Mouse (Mus musculus) hindbrain, embryonic 13.5 days (tissue): Measurements from ENCODE around the gene Amn. TPM values are rescaled to one million over a fixed set of nuclear protein-coding genes. Genes with fewer than 3 reads are reported as not detected.

ENCODE experiments used
- ATAC-seq: fragments of 200-750 bp; cut with Nextera tagmentation; 2 replicates; pipeline ENCODE4 v1.8.0; 2017; ENCODE audit warnings: moderate TSS enrichment; ENCODE audit not compliant: low FRiP score
- H3K27ac ChIP-seq: fragments of 300-500 bp; sonication (generic); 2 replicates; pipeline ENCODE4 v1.5.1; 2015; ENCODE audit warnings: inconsistent platforms, mild to moderate bottlenecking, moderate library complexity
- H3K27me3 ChIP-seq: fragments of 300-500 bp; sonication (generic); 2 replicates; pipeline ENCODE4 v1.6.1; 2015; ENCODE audit warnings: mild to moderate bottlenecking, inconsistent platforms
- H3K36me3 ChIP-seq: fragments of 300-500 bp; sonication (generic); 2 replicates; pipeline ENCODE4 v1.6.1; 2015; ENCODE audit warnings: mild to moderate bottlenecking, inconsistent platforms
- H3K4me1 ChIP-seq: fragments of 300-500 bp; sonication (generic); replicated peaks from 2 replicates; pipeline ENCODE4 v1.6.1; 2015; ENCODE audit warnings: inconsistent platforms
- H3K4me2 ChIP-seq: fragments of 300-500 bp; sonication (generic); 2 replicates; pipeline ENCODE4 v1.6.1; 2015; ENCODE audit warnings: inconsistent platforms, mild to moderate bottlenecking, moderate library complexity
- H3K4me3 ChIP-seq: fragments of 300-500 bp; sonication (generic); 2 replicates; pipeline ENCODE4 v1.5.1; 2015; ENCODE audit warnings: mild to moderate bottlenecking, inconsistent platforms
- H3K9ac ChIP-seq: fragments of 300-500 bp; sonication (generic); 2 replicates; pipeline ENCODE4 v1.6.1; 2015; ENCODE audit warnings: mild to moderate bottlenecking, inconsistent platforms
- H3K9me3 ChIP-seq: fragments of 300-500 bp; sonication (generic); 2 replicates; pipeline ENCODE4 v1.6.1; 2016; ENCODE audit warnings: inconsistent platforms
- WGBS: fragments of 180-500 bp; shearing (Covaris S2); methylation state at CpG from one replicate; pipeline ENCODE4 v1.1.7; 2015; 5-methylcytosine and 5-hydroxymethylcytosine counted together
- polyA plus RNA-seq: library from polyadenylated mRNA; unstranded; fragments of >200 nt; fragmentation: Nextera tagmentation; extraction: Ambion mirVana; gene quantifications from 2 replicates; pipeline ENCODE4 v1.2.1, GENCODE M21; 2015

The Amn gene
- 5.6 and 6.5 TPM in 2 replicates for polyA plus RNA-seq

DNA sequence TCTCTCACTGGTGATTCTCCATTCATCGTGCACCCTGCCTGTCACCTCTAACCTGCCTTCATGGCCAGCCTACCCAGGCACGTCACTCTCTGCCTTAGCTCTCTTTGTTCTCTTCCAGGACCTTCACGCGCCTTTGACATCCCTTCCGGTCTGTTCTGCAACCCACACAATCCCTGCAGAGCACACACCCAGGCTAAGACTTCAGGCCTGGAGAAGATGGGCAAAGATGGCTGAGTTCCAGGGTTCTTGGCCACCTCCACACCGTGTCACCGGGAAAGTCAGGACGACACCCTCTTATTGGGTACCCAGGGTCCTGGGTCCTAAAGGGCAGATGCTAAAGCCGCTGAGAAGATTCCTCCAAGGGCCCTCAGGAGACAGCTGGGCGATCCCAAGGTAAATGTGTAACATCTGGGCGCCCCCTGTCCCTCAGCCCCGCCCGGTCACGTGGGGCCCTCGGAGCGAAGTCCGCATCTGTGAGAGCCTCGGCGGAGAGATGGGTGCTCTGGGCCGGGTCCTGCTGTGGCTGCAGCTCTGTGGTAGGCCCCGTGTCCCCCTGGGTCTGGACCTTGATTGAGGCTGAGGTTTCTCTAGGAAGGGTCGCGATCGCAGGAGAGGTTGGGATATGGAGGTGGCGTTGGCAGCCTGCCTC lies at the start of gene Amn:
Gene Amn, plus strand, starts transcription at position 467 of the 649 bp plus-strand sequence.
- 37% methylated on average over 25 of the region's 25 CpGs for WGBS
- Histone ChIP-seq H3K36me3 (peaks cover 4% of the 10 kb centered on the region; the same call in 1 of the 2 replicates), H3K4me2 (no peak within 1 kb of the TSS), H3K9ac (no peak within 1 kb of the TSS), H3K27ac (no peak within 1 kb of the TSS), H3K4me1 (peaks cover 24% of the 10 kb centered on the region), H3K27me3 (peaks cover 76% of the 10 kb centered on the region), H3K9me3 (no peaks in the 10 kb centered on the region), H3K4me3 (no peak within 1 kb of the TSS)
- ATAC-seq = no peak

DNA sequence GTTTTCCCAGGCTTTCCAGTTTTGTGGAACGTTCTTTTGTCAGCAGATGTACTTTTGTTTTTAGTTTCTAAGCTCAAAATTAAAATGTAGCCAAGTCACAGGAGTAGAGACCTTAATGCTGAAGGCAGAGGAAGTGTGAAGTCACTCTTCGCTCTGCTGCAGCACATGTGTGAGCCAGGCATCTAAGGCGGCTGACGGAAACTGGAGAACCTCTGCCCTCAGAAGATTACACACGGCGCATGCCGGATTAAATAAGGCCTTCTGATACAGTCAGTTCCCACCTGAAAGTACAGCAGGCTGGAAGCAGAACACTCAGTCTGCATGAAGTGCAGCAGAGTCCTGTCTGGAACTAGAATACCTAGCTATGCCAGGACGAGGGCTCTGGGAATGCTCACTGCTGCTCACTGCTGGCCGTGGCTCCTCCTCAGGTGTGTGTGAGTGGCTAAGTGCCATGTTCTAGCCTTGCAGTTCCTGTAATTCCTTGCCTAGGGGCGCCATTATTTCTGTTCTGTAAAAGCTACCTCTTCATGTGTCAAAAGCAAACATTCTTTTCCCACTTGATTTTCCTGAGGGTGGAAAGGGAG lies 45.6 kb upstream of the Amn start:
- H3K27me3 ChIP-seq = no peaks in the 10 kb centered on the region
- H3K4me1 ChIP-seq = peaks cover 9% of the 10 kb centered on the region; the same call in 1 of the 2 replicates
- peak overlapping the region; percentile 24; the same call in 1 of the 2 replicates for H3K9ac ChIP-seq
- WGBS = 78% methylated on average over 10 of the region's 10 CpGs
- peaks cover 42% of the 10 kb centered on the region for H3K36me3 ChIP-seq
- no peak overlapping the region for H3K4me2 ChIP-seq
- peak overlapping the region; percentile 44; the same call in 1 of the 2 replicates for H3K27ac ChIP-seq
- ATAC-seq = no peak
- no peak overlapping the region for H3K4me3 ChIP-seq
- H3K9me3 ChIP-seq = peaks cover 7% of the 10 kb centered on the region; the same call in 1 of the 2 replicates

DNA sequence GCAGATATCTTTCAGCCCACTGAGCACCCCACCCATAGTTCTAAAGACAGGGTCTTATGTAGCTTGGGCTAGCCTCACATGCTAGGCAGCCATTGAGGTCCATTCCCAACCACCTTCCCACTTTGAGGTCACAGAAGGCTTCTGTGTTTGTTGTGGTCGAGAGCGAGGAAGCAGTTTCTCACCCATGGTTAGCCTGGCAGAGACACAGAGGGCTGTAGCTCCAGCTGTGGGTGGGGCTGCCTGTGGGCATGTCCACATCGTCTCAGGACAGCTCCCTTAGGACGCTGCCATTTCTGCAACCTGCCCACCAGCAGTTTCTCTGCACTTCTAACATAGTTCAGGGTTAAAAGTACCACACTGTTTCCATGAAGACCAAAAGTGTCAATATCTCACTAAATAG lies 43.5 kb upstream of the Amn start:
- H3K4me3 ChIP-seq = no peak overlapping the region
- no peaks in the 10 kb centered on the region for H3K27me3 ChIP-seq
- no peak overlapping the region for H3K27ac ChIP-seq
- H3K36me3 ChIP-seq = peaks cover 21% of the 10 kb centered on the region
- 83% methylated on average over 4 of the region's 4 CpGs for WGBS
- no peak for ATAC-seq
- peaks cover 9% of the 10 kb centered on the region; the same call in 1 of the 2 replicates for H3K4me1 ChIP-seq
- peaks cover 1% of the 10 kb centered on the region; the same call in 1 of the 2 replicates for H3K9me3 ChIP-seq
- H3K9ac ChIP-seq = no peak overlapping the region
- no peak overlapping the region for H3K4me2 ChIP-seq

DNA sequence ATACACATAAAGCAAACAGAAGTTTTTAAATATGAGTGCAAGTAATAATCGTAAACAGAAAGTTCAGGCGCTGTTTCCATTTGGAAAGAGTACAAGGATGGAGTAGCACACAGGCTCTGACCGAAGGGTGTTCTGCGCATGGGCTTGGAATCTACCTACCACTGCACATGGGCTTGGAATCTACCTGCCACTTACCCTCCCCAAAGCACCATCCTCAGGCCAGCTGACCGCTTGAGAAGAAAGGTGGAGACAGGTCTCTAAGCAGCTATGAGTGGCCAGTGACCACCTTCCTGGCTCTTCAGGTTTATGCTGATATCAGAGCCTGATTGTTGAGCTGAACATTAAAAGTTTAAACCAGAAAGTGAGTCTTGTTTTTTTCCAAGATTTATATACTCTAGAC lies 42.4 kb upstream of the Amn start:
- H3K4me3 ChIP-seq = no peak overlapping the region
- no peak overlapping the region for H3K27ac ChIP-seq
- no peaks in the 10 kb centered on the region for H3K9me3 ChIP-seq
- H3K27me3 ChIP-seq = no peaks in the 10 kb centered on the region
- no peak overlapping the region for H3K4me2 ChIP-seq
- ATAC-seq = no peak
- peaks cover 9% of the 10 kb centered on the region; the same call in 1 of the 2 replicates for H3K4me1 ChIP-seq
- H3K36me3 ChIP-seq = peaks cover 14% of the 10 kb centered on the region; the same call in 1 of the 2 replicates
- WGBS = 95% methylated on average over 5 of the region's 5 CpGs
- no peak overlapping the region for H3K9ac ChIP-seq

DNA sequence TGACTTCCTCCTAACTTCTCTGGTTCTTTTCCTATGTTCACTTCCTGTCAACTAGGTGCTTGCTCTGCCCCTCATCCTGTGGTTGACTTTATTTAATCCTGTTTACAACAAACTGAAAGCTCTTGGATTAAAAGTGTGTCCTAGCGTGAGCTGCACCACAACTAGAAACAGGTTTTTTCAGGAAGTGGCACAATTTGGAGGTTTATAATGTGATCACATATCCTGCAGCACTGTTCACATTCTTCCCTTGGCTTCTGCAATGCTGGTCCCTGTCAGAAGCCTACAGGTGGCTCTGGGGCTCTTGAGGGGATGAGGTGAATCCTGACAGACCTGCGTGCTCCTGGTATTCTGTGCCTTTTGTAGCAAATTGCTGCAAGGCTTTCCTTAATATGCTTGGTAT lies 40.1 kb upstream of the Amn start:
- Histone ChIP-seq H3K9ac (no peak overlapping the region), H3K4me3 (no peak overlapping the region), H3K36me3 (peaks cover 10% of the 10 kb centered on the region), H3K27me3 (no peaks in the 10 kb centered on the region), H3K4me1 (no peaks in the 10 kb centered on the region), H3K27ac (no peak overlapping the region), H3K9me3 (no peaks in the 10 kb centered on the region), H3K4me2 (no peak overlapping the region)
- 97% methylated on average over 2 of the region's 2 CpGs for WGBS
- no peak for ATAC-seq

DNA sequence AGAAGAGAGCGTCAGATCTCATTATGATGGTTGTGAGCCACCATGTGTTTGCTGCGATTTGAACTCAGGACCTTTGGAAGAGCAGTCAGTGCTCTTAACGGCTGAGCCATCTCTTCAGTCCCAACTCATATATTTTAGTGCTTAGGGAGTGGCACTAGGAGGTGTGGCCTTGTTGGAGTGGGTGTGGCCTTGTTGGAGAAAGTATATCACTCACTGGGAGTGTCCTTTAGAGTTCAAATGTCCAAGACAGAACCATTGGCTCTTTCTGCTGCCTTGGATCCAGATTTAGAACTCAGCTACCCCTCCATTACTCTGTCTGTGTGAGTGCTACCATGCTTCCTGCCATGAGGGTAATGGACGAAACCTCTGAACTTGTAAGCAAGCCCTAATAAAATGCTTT lies 37.1 kb upstream of the Amn start:
- no peaks in the 10 kb centered on the region for H3K27me3 ChIP-seq
- no peak overlapping the region for H3K9ac ChIP-seq
- no peaks in the 10 kb centered on the region for H3K9me3 ChIP-seq
- H3K4me2 ChIP-seq = no peak overlapping the region
- H3K4me1 ChIP-seq = peaks cover 7% of the 10 kb centered on the region
- no peak overlapping the region for H3K27ac ChIP-seq
- 94% methylated on average over 4 of the region's 4 CpGs for WGBS
- H3K4me3 ChIP-seq = no peak overlapping the region
- no peak for ATAC-seq
- peaks cover 23% of the 10 kb centered on the region for H3K36me3 ChIP-seq

DNA sequence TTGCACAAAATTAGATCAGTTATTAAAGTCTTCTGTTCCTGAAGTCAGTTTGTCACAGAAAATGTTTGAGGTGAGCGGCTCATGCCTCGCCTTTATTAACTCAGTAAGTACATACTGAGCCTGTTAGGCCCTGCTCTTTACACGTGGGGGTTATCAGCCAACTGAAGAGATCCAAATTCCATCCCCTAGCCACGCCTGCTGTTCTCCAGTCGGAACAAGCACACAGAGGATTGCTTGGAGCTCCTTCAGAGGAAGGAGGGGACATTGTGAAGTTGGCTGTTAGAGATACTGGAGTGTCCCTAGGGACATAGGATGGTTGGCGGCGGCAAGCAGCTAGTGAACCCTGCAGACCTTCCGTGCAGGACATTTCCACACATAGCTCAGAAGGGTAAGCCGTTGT lies 36.5 kb upstream of the Amn start:
- Histone ChIP-seq H3K4me2 (no peak overlapping the region), H3K4me3 (no peak overlapping the region), H3K27me3 (no peaks in the 10 kb centered on the region), H3K36me3 (peaks cover 29% of the 10 kb centered on the region), H3K27ac (no peak overlapping the region), H3K4me1 (peaks cover 7% of the 10 kb centered on the region), H3K9me3 (no peaks in the 10 kb centered on the region), H3K9ac (no peak overlapping the region)
- 82% methylated on average over 9 of the region's 9 CpGs for WGBS
- ATAC-seq = no peak

DNA sequence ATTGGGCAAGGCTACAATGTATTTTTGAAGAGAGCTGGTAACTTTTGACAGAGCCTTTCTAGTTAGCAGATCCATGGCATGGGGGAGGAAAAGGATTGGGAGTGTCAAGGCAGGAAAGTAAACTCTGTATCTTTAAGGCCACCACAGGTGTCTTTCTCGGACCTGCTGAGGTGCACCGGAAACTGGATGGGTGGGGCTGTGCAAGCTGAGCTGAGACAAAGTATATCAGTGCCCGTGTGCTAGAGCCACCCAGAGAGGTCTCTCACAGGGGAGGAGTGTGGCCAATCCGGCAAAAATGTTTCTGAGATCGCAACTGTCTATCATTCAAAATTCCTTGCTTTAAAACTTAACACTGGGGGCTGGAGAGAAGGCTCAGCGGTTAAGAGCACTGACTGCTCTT lies 35.3 kb upstream of the Amn start:
- H3K27me3 ChIP-seq = no peaks in the 10 kb centered on the region
- no peak overlapping the region for H3K4me2 ChIP-seq
- H3K36me3 ChIP-seq = peaks cover 40% of the 10 kb centered on the region
- no peak for ATAC-seq
- H3K9ac ChIP-seq = no peak overlapping the region
- no peak overlapping the region for H3K4me3 ChIP-seq
- H3K4me1 ChIP-seq = peaks cover 7% of the 10 kb centered on the region
- H3K27ac ChIP-seq = no peak overlapping the region
- WGBS = 95% methylated on average over 6 of the region's 6 CpGs
- H3K9me3 ChIP-seq = no peaks in the 10 kb centered on the region

DNA sequence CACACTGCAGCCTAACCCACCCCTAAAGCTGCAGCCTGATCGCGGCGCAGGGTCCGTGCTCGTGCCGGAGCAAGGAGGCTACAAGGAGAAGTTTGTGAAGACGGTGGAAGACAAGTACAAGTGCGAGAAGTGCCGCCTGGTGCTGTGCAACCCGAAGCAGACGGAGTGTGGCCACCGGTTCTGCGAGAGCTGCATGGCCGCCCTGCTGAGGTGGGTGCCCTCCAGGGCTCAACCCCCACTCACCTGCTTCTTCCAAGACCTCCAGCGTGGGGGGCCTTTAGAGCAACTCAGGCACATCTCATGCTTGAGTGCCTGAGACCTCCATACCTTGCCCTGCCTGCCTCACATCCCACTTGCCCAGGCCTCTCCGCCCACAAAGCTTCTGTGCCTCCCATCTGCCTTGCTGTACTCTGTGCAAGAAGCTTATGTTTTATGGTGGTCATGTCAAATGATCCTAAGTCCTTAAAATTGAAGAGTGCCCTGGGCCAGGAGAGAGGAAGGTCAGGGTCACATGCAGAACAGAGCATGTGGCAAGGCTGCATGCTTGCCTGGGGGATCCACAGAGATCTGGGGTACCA lies 33.2 kb upstream of the Amn start:
- Histone ChIP-seq H3K4me2 (no peak overlapping the region), H3K4me3 (no peak overlapping the region), H3K9me3 (no peaks in the 10 kb centered on the region), H3K27me3 (no peaks in the 10 kb centered on the region), H3K27ac (no peak overlapping the region), H3K9ac (no peak overlapping the region), H3K4me1 (peaks cover 7% of the 10 kb centered on the region), H3K36me3 (peaks cover 44% of the 10 kb centered on the region)
- 97% methylated on average over 16 of the region's 16 CpGs for WGBS
- no peak for ATAC-seq

DNA sequence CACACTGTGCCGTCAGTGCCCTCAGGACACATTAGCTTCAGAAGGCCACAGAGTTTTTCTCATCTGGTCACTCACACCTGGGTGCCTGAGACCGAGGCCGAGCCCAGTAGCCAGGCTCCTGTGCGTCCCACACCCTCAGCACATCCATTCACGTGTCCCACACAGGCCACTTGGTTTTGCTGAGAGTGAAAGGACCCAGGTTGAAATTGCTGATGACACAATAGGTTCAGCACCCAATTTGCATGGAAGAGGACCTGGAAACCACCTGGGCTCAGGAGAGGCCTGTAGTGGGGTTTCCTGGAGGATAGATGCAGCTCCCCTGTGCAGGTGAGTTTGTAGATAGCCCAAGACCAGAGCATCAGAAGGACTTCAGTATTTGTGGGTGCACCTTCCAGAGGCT lies 32.5 kb upstream of the Amn start:
- Histone ChIP-seq H3K27me3 (no peaks in the 10 kb centered on the region), H3K9me3 (no peaks in the 10 kb centered on the region), H3K36me3 (peaks cover 50% of the 10 kb centered on the region), H3K9ac (no peak overlapping the region), H3K4me1 (peaks cover 7% of the 10 kb centered on the region), H3K4me3 (no peak overlapping the region), H3K4me2 (no peak overlapping the region), H3K27ac (peak overlapping the region; percentile 48; the same call in 1 of the 2 replicates)
- no peak for ATAC-seq
- WGBS = 87% methylated on average over 5 of the region's 5 CpGs

DNA sequence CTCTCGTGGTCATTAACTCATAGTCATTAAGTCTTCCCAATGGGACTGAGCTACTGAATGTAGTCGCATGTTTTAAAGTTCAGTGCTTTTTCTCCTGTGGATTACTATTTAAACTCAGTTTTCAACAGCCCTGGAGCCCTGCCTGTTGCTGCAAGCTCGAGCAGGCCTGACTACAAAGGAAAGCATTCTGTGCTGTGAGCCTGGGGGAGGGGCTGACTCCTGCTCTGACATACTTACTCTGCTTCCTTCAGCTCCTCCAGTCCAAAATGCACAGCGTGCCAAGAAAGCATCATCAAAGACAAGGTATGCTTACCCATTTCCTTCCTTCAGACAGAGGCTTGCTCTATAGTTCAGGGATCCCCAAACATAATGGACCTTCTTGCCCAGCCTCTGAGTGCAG lies 32.1 kb upstream of the Amn start:
- no peak overlapping the region for H3K4me2 ChIP-seq
- no peak overlapping the region for H3K9ac ChIP-seq
- 39% methylated on average over 4 of the region's 4 CpGs for WGBS
- no peak overlapping the region for H3K4me3 ChIP-seq
- no peak for ATAC-seq
- H3K9me3 ChIP-seq = no peaks in the 10 kb centered on the region
- H3K27ac ChIP-seq = peak overlapping the region; percentile 48; the same call in 1 of the 2 replicates
- no peaks in the 10 kb centered on the region for H3K27me3 ChIP-seq
- H3K4me1 ChIP-seq = peaks cover 7% of the 10 kb centered on the region
- H3K36me3 ChIP-seq = peaks cover 54% of the 10 kb centered on the region

DNA sequence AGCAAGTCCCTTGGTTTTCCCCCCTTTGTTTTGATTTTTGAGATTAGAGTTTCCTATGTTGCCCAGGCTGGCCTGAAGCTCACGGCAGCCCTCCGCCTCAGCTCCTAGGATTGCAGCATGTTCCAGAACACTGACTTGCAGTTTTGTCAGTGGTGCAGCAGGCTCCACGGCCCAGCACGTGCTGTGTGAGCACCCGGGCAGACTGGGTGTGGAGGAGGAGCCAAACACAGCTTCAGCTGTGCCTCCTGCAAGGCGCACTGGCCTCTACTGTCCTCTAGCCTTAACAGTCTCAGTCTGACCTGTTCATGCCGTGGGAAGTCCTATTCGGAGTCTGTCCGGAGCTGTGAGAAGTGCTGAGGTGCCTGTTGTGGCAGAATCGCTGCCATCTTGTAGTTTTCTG lies 31.0 kb upstream of the Amn start:
- Histone ChIP-seq H3K4me2 (no peak overlapping the region), H3K4me3 (no peak overlapping the region), H3K27me3 (no peaks in the 10 kb centered on the region), H3K4me1 (peaks cover 7% of the 10 kb centered on the region), H3K9me3 (no peaks in the 10 kb centered on the region), H3K36me3 (peaks cover 56% of the 10 kb centered on the region), H3K9ac (no peak overlapping the region), H3K27ac (no peak overlapping the region)
- ATAC-seq = no peak
- 91% methylated on average over 10 of the region's 10 CpGs for WGBS
